Mouse (Mus musculus) lung, embryonic 16.5 days (tissue): ENCODE results near the gene Fes. TPM values are rescaled to one million over a fixed set of nuclear protein-coding genes. Genes with fewer than 3 reads are reported as not detected.
A peak's percentile ranks its signal among the peaks of the same experiment; 100 is the strongest.

Experiments
- ATAC-seq: fragments of 200-750 bp; cut with Nextera tagmentation; 2 replicates; pipeline ENCODE4 v1.8.0; 2017; ENCODE audit warnings: low read depth, mild to moderate bottlenecking, moderate library complexity
- H3K27ac ChIP-seq: fragments of 300-500 bp; sonication (generic); 2 replicates; pipeline ENCODE4 v1.5.1; 2014; ENCODE audit warnings: mild to moderate bottlenecking, control low read depth, low read length
- H3K27me3 ChIP-seq: fragments of 300-500 bp; sonication (generic); 2 replicates; pipeline ENCODE4 v1.6.1; 2014; ENCODE audit warnings: low read depth, low read length, mixed read lengths; ENCODE audit not compliant: control insufficient read depth, insufficient read depth
- H3K36me3 ChIP-seq: fragments of 300-500 bp; sonication (generic); 2 replicates; pipeline ENCODE4 v1.6.1; 2014; ENCODE audit warnings: low read length; ENCODE audit not compliant: control insufficient read depth, insufficient read depth
- H3K4me1 ChIP-seq: fragments of 300-500 bp; sonication (generic); replicated peaks from 2 replicates; pipeline ENCODE4 v1.6.1; 2014; ENCODE audit warnings: low read length, mixed read lengths; ENCODE audit not compliant: control insufficient read depth, insufficient read depth
- H3K4me2 ChIP-seq: fragments of 300-500 bp; sonication (generic); 2 replicates; pipeline ENCODE4 v1.6.1; 2014; ENCODE audit warnings: low read depth, low read length, control low read depth
- H3K4me3 ChIP-seq: fragments of 300-500 bp; sonication (generic); 2 replicates; pipeline ENCODE4 v1.5.1; 2014; ENCODE audit warnings: mild to moderate bottlenecking, low read length, control low read depth
- H3K9ac ChIP-seq: fragments of 300-500 bp; sonication (generic); 2 replicates; pipeline ENCODE4 v1.6.1; 2014; ENCODE audit warnings: low read length, control low read depth
- H3K9me3 ChIP-seq: fragments of 300-500 bp; sonication (generic); 2 replicates; pipeline ENCODE4 v1.6.1; 2016; ENCODE audit warnings: low read length; ENCODE audit not compliant: control insufficient read depth
- WGBS: fragments of 180-500 bp; shearing (Covaris S2); extraction: QIAGEN DNeasy Blood & Tissue Kit; methylation state at CpG from one replicate; pipeline ENCODE4 v1.1.7; 2014; 5-methylcytosine and 5-hydroxymethylcytosine counted together
- polyA plus RNA-seq: library from polyadenylated mRNA; unstranded; fragments of >200 nt; fragmentation: Nextera tagmentation; extraction: Ambion mirVana; gene quantifications from 2 replicates; pipeline ENCODE4 v1.2.1, GENCODE M21; 2015

Gene Fes
- polyA plus RNA-seq, 1 experiment from 2014 or later: 18.5 TPM

DNA sequence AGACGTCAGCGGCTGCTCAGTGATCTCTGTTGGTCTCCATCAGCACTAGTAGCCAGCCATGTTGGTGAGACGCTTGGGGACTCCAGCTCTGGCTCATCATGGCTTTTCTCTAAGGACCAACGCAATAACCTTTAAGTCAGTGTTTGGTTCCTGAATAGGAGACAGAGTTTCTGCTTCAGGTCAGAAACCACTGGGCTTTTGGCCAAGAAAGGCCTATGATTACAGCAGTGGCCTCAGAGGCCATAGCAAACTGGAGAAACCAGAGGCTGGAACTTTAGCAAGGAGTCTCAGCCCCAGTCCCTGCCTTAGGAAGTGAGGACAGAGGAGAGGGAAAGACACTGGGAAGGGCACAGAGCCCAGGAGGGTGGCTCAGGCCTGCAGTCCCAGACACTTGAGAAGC lies 32.8 kb upstream of the Fes start:
- no peaks in the 10 kb centered on the region for H3K27me3 ChIP-seq
- H3K9me3 ChIP-seq: no peaks in the 10 kb centered on the region
- H3K4me1 ChIP-seq: no peaks in the 10 kb centered on the region
- no peak overlapping the region for H3K9ac ChIP-seq
- H3K4me3 ChIP-seq: no peak overlapping the region
- H3K36me3 ChIP-seq: no peaks in the 10 kb centered on the region
- 84% methylated on average over 4 of the region's 4 CpGs for WGBS
- no peak for ATAC-seq
- H3K4me2 ChIP-seq: no peak overlapping the region
- no peak overlapping the region for H3K27ac ChIP-seq

DNA sequence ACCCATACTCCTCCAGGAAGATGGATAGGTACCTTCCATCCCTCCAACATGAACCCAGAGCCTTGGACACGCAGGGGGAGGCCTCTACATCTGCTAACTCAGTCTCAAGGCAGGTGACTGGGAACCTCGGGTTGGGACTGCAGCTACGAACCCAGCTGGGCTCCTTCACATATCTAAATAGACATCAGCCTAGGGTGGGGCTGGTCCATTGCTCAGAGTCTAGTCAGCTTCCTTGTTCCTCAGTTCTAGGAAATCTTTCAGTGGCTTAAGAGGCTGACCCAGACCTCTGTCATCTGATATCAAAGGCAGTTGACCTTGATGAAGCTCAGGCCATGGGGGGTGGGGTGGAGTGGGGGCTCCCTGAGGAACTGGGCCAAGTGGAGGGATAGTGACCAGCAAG lies 31.5 kb upstream of the Fes start:
- Histone ChIP-seq H3K9ac (no peak overlapping the region), H3K27me3 (no peaks in the 10 kb centered on the region), H3K4me3 (no peak overlapping the region), H3K36me3 (no peaks in the 10 kb centered on the region), H3K27ac (no peak overlapping the region), H3K4me1 (no peaks in the 10 kb centered on the region), H3K9me3 (no peaks in the 10 kb centered on the region), H3K4me2 (no peak overlapping the region)
- WGBS: 36% methylated on average over 3 of the region's 3 CpGs
- ATAC-seq: no peak

DNA sequence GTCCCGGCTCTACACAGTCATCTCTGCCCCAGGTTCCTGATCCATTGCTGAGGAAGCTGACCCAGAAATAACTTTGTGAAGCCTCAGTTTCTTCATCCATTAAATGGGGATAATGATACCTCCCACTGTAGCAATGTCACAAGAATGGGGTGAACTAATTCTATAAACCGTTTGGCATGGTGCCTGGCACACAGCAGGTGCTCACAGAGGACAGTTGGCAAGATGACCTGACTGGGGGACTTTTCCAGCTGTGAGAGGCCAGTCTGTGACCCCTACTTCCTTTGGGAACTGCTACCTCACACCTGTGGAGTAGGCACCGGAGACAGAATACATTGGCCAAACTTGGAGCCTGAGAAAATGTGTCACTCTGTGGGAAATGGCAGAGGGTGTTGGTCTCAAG lies 30.3 kb upstream of the Fes start:
- no peak overlapping the region for H3K9ac ChIP-seq
- no peaks in the 10 kb centered on the region for H3K9me3 ChIP-seq
- H3K4me3 ChIP-seq: no peak overlapping the region
- no peaks in the 10 kb centered on the region for H3K36me3 ChIP-seq
- H3K27ac ChIP-seq: no peak overlapping the region
- peaks cover 4% of the 10 kb centered on the region for H3K4me1 ChIP-seq
- no peak for ATAC-seq
- WGBS: 82% methylated on average over 3 of the region's 3 CpGs
- H3K4me2 ChIP-seq: no peak overlapping the region
- no peaks in the 10 kb centered on the region for H3K27me3 ChIP-seq

DNA sequence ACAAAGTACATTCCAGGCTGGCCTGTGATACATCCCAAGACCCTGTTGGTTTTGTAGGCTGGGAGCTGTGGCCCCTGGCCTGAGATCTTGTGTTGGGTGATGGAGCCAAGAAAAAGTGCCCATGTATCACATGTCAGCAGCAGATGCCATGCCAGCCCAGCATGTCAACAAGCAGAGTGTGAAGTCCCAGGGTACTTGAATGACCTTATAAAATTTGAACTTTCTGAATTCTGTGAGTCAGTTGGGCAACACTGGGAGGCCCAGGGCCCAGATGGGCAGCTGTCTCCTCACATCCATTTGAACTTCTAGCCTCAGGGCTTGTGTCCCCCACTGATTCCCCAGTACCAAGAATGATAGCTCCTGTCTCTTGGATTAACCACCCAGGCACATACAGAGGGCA lies 29.9 kb upstream of the Fes start:
- H3K4me2 ChIP-seq: no peak overlapping the region
- ATAC-seq: no peak
- no peaks in the 10 kb centered on the region for H3K36me3 ChIP-seq
- no peak overlapping the region for H3K9ac ChIP-seq
- no peaks in the 10 kb centered on the region for H3K9me3 ChIP-seq
- peaks cover 4% of the 10 kb centered on the region for H3K4me1 ChIP-seq
- no peak overlapping the region for H3K4me3 ChIP-seq
- H3K27ac ChIP-seq: no peak overlapping the region
- no peaks in the 10 kb centered on the region for H3K27me3 ChIP-seq

DNA sequence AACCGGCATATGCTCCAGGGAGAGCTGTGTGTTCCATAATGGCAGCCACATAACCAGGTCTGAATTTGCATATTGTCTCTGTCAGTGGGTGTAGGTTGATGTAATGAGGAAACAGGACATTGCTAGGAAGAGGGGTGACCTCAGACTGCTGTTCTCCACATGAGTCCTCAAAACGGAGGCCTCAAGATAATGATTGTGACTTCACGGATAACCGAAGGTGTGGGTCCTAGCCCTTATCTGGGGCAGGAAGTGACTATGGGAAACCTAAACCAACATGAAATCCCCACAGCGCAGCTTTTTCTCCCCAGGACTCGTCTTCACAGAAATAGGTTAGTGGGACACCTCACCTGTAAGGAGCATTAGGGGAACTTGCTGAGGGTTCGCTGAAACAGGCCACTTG lies 29.2 kb upstream of the Fes start:
- Histone ChIP-seq H3K27me3 (no peaks in the 10 kb centered on the region), H3K4me3 (no peak overlapping the region), H3K4me1 (peaks cover 4% of the 10 kb centered on the region), H3K27ac (no peak overlapping the region), H3K9ac (no peak overlapping the region), H3K36me3 (no peaks in the 10 kb centered on the region), H3K4me2 (no peak overlapping the region), H3K9me3 (no peaks in the 10 kb centered on the region)
- no peak for ATAC-seq
- 56% methylated on average over 7 of the region's 7 CpGs for WGBS

DNA sequence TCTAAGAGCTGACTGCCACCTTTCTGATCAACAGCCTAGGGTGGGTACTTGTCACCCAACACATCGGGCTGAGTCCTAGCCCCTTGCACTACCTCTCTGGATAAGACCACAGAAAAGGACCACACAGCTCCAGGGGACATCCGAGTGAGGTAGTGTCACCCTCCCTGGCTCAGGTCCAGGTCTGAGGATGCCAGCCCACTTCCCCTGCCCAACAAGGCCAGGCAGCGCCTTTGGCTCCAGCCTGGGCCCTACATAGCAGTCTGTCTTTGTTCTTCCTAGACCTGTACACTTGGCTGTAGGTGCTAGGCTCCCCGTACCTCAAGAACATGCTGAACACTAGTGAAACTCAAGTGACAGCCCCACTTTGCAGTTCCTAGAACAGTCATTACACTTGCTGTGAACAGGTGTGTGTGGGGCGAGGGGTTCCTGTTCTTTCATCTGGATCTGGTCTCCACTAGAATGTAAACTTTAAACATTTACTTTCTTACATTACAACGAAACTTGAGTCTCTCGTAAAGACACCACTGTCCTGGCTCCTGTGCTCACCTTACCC lies 26.6 kb upstream of the Fes start:
- Histone ChIP-seq H3K27me3 (no peaks in the 10 kb centered on the region), H3K4me1 (peaks cover 4% of the 10 kb centered on the region), H3K27ac (no peak overlapping the region; the same call in 1 of the 2 replicates), H3K4me3 (no peak overlapping the region), H3K9me3 (no peaks in the 10 kb centered on the region), H3K9ac (no peak overlapping the region), H3K36me3 (no peaks in the 10 kb centered on the region), H3K4me2 (no peak overlapping the region)
- WGBS: 47% methylated on average over 7 of the region's 7 CpGs
- no peak for ATAC-seq

DNA sequence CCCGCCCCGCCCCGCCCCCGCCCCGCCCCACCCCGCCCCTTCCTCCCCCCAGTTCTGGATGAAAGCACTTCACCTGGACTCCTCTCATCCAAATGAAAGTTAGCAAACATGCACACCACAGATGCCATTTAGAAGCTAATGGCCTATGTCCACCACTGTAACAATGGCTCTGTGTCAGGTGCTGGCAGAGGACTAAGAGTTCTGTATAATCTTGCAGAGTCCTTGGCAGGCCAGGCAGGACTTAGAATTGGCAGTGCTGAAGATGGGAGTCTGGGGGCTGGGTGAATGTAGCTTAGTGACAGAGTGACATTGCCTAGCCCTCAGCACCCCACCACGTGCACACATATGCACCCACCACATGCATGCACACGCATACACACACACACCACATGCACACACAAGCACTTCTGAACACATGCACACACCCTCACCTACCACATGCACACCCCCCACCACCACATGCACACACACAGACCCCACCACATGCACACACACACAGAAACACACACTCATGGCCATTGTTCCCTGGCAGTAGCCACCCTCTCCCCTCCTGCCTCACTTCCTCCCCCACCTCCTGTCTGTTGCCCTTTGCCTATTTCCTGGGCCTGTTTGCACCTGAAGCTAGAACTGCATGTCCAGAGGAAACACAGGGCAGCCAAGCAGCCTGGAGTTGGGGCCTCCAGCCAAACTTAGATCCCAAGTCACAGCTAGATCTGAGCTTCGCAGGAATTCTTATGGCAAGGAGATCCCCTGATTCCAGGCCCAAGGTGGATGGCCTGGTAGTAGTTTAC lies 26.0 kb upstream of the Fes start:
- H3K9ac ChIP-seq: no peak overlapping the region
- H3K27ac ChIP-seq: no peak overlapping the region
- no peaks in the 10 kb centered on the region for H3K36me3 ChIP-seq
- no peaks in the 10 kb centered on the region for H3K27me3 ChIP-seq
- WGBS: 59% methylated on average over 7 of the region's 9 CpGs
- H3K9me3 ChIP-seq: no peaks in the 10 kb centered on the region
- no peak overlapping the region for H3K4me2 ChIP-seq
- H3K4me3 ChIP-seq: no peak overlapping the region
- ATAC-seq: 0 out of 2 replicates have a peak, but pooled peaks have one; percentile 27
- H3K4me1 ChIP-seq: peaks cover 4% of the 10 kb centered on the region

DNA sequence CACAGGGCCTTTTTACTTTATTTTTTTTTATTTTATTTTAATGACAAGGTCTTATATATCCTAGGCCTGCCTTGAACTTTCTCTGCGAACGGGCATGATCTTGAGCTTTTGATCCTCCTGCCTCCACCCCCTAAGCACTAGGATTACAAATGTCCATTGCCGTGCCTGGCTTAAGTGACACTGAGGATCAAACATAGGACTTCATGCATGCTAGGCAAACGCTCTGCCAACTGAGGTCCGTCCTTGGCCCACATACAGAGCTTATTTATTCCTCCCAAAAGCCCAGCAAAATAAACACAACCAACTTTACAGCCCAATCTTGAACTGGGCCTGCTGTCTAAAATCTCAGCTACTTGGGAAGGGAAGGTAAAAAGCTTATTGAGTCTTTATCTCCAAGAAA lies 25.0 kb upstream of the Fes start:
- no peak overlapping the region for H3K4me3 ChIP-seq
- H3K4me2 ChIP-seq: no peak overlapping the region
- 65% methylated on average over 5 of the region's 5 CpGs for WGBS

DNA sequence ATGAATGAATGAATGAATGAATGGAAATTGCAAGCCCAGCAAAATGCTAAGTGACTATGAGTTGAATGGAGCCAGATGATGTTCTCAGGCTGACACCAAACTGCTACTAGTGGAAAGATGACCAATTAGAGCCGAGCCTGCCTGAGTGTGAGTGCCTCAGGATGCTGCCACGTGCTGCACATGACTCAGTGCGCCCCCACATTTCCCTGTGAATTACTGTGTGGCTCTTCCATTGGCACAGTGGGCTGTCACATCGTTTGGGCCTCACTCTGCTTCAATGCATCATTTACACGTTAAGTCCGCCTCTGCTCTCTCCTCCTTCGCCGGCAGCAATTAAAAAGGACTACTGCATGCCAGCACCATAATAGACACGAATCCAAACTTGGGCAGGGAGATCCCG lies 24.5 kb upstream of the Fes start:
- H3K4me3 ChIP-seq: no peak overlapping the region
- peaks cover 4% of the 10 kb centered on the region for H3K4me1 ChIP-seq
- H3K36me3 ChIP-seq: no peaks in the 10 kb centered on the region
- H3K27me3 ChIP-seq: no peaks in the 10 kb centered on the region
- 70% methylated on average over 10 of the region's 10 CpGs for WGBS
- H3K9me3 ChIP-seq: no peaks in the 10 kb centered on the region
- H3K9ac ChIP-seq: no peak overlapping the region
- no peak for ATAC-seq
- H3K4me2 ChIP-seq: no peak overlapping the region
- no peak overlapping the region for H3K27ac ChIP-seq

More for the DNA sequence above, 25.0 kb upstream of the Fes start:
- Histone ChIP-seq H3K27me3 (no peaks in the 10 kb centered on the region), H3K9me3 (no peaks in the 10 kb centered on the region), H3K36me3 (no peaks in the 10 kb centered on the region), H3K27ac (no peak overlapping the region), H3K4me1 (peaks cover 4% of the 10 kb centered on the region), H3K9ac (no peak overlapping the region)
- no peak for ATAC-seq
